Mouse (Mus musculus) ES-E14 (cell line): Measurements from ENCODE around the gene Vps33b.

Experiments used
- CHD2 ChIP-seq: IDR thresholded peaks from 2 replicates; pipeline ENCODE4 v1.6.1; 2014; ENCODE audit warnings: mild to moderate bottlenecking, low read depth, low read length, inconsistent platforms
- HCFC1 ChIP-seq: IDR thresholded peaks from 2 replicates; pipeline ENCODE4 v1.6.1; 2012; ENCODE audit warnings: low read length, inconsistent platforms, borderline replicate concordance; ENCODE audit not compliant: insufficient read depth

GRCm38 (mm10) chr7:80315733-80316132, 46.3 kb downstream of the Vps33b start:
- TF ChIP-seq CHD2 (no peak), HCFC1 (no peak)
